Mouse (Mus musculus): ENCODE measurements around the gene Fam69b. TPM values are rescaled to one million over a fixed set of nuclear protein-coding genes. Genes with fewer than 3 reads are reported as not detected.

Fam69b gene
- total RNA-seq, 1 experiment = 24.6 TPM

- TF ChIP-seq ZNF384 (IDR thresholded peaks at IDR 0.05; ENCODE audit: low read depth, low read length) = no peak
- TF ChIP-seq CHD2 (IDR thresholded peaks at IDR 0.05; ENCODE audit: low read depth, low read length) = no peak
- H3K27ac ChIP-seq (ENCODE audit: insufficient read depth, low read depth, low read length, poor library complexity, severe bottlenecking) = no peak overlapping the region
- no peak for DNase-seq (ENCODE audit: low read depth, low spot score)
- H3K4me3 ChIP-seq (ENCODE audit: insufficient read depth in 1 of 2, low read depth in 1 of 2, low read length in 2 of 2, poor library complexity in 1 of 2, severe bottlenecking in 1 of 2) = no peak overlapping the region
- in situ Hi-C loops (cut with MboI; ENCODE audit: low sequenced_read_pairs in 2 of 2, unreplicated experiment in 2 of 2) = no loop called here
- H3K9ac ChIP-seq (ENCODE audit: insufficient read depth, low read depth, low read length, poor library complexity, severe bottlenecking) = no peak overlapping the region
- H3K4me1 ChIP-seq (ENCODE audit: control insufficient read depth in 2 of 2, insufficient read depth in 2 of 2, low read length in 2 of 2, poor library complexity in 1 of 2) = peaks cover 0 to 25% of the 10 kb centered on the region in 2 experiments; a peak in 2 of 4 replicates
- peaks cover 25% of the 10 kb centered on the region for H3K36me3 ChIP-seq (ENCODE audit: control insufficient read depth, insufficient read depth, low read length, poor library complexity, severe bottlenecking)
- no peaks in the 10 kb centered on the region for H3K9me3 ChIP-seq (ENCODE audit: control insufficient read depth, insufficient read depth, low read depth, low read length)
Measured at GRCm38 (mm10) chr2:26597810-26598209, 30.4 kb upstream of the Fam69b start.

- Histone ChIP-seq H3K9ac (ENCODE audit: insufficient read depth, low read depth, low read length, poor library complexity, severe bottlenecking) (no peak overlapping the region), H3K4me1 (ENCODE audit: control insufficient read depth in 2 of 2, insufficient read depth in 2 of 2, low read length in 2 of 2, poor library complexity in 1 of 2) (peaks cover 0 to 27% of the 10 kb centered on the region in 2 experiments; a peak in 2 of 4 replicates), H3K4me3 (ENCODE audit: insufficient read depth in 1 of 2, low read depth in 1 of 2, low read length in 2 of 2, poor library complexity in 1 of 2, severe bottlenecking in 1 of 2) (no peak overlapping the region), H3K36me3 (ENCODE audit: control insufficient read depth, insufficient read depth, low read length, poor library complexity, severe bottlenecking) (peaks cover 19% of the 10 kb centered on the region), H3K9me3 (ENCODE audit: control insufficient read depth, insufficient read depth, low read depth, low read length) (no peaks in the 10 kb centered on the region), H3K27ac (ENCODE audit: insufficient read depth, low read depth, low read length, poor library complexity, severe bottlenecking) (no peak overlapping the region)
- TF ChIP-seq CHD2 (IDR thresholded peaks at IDR 0.05; ENCODE audit: low read depth, low read length) (no peak), HCFC1 (IDR thresholded peaks at IDR 0.05; ENCODE audit: borderline replicate concordance, insufficient read depth, low read length) (no peak), ZNF384 (IDR thresholded peaks at IDR 0.05; ENCODE audit: low read depth, low read length) (no peak), MAFK (IDR thresholded peaks at IDR 0.05; ENCODE audit: insufficient read depth, low read depth, low read length) (no peak), ZC3H11A (IDR thresholded peaks at IDR 0.05; ENCODE audit: borderline replicate concordance, low read depth, low read length) (no peak)
- DNase-seq (ENCODE audit: low read depth, low spot score) = no peak
- in situ Hi-C loops (cut with MboI; ENCODE audit: low sequenced_read_pairs in 2 of 2, unreplicated experiment in 2 of 2) = no loop called here
Measured at GRCm38 (mm10) chr2:26598462-26598861, 29.8 kb upstream of the Fam69b start.

- Histone ChIP-seq H3K9me3 (ENCODE audit: control insufficient read depth, insufficient read depth, low read depth, low read length) (no peaks in the 10 kb centered on the region), H3K4me3 (ENCODE audit: insufficient read depth in 1 of 2, low read depth in 1 of 2, low read length in 2 of 2, poor library complexity in 1 of 2, severe bottlenecking in 1 of 2) (no peak overlapping the region), H3K36me3 (ENCODE audit: control insufficient read depth, insufficient read depth, low read length, poor library complexity, severe bottlenecking) (peaks cover 9% of the 10 kb centered on the region), H3K27ac (ENCODE audit: insufficient read depth, low read depth, low read length, poor library complexity, severe bottlenecking) (no peak overlapping the region), H3K4me1 (ENCODE audit: control insufficient read depth in 2 of 2, insufficient read depth in 2 of 2, low read length in 2 of 2, poor library complexity in 1 of 2) (peaks cover 2 to 25% of the 10 kb centered on the region in 2 experiments; a peak in 2 of 4 replicates), H3K9ac (ENCODE audit: insufficient read depth, low read depth, low read length, poor library complexity, severe bottlenecking) (no peak overlapping the region)
- in situ Hi-C loops (cut with MboI; ENCODE audit: low sequenced_read_pairs in 2 of 2, unreplicated experiment in 2 of 2) = no loop called here
- no peak for TF ChIP-seq ZNF384 (IDR thresholded peaks at IDR 0.05; ENCODE audit: low read depth, low read length)
- no peak for DNase-seq (ENCODE audit: low read depth, low spot score)
Measured at GRCm38 (mm10) chr2:26599965-26600364, 28.3 kb upstream of the Fam69b start.

DNA sequence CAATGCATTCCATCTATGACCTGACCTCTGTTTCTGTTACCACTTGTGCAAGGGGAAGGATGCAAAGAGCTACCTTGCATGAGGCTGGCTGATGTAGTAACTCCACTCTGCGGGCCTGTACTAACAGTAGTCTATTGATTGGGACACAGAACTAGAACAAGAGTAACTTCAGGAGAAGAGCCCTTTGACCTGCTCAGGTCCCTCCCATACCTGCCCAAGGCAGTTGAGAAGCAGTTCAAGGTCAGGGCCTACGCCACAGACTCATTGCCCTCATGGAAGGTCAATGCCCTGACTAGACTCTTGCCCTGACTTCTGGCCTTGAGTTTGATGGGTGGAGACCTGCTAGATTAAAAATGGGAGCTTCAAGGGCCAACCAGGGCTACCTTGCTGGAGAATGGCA lies 27.6 kb upstream of the Fam69b start:
- in situ Hi-C loops (cut with MboI; ENCODE audit: low sequenced_read_pairs in 2 of 2, unreplicated experiment in 2 of 2) = no loop called here

DNA sequence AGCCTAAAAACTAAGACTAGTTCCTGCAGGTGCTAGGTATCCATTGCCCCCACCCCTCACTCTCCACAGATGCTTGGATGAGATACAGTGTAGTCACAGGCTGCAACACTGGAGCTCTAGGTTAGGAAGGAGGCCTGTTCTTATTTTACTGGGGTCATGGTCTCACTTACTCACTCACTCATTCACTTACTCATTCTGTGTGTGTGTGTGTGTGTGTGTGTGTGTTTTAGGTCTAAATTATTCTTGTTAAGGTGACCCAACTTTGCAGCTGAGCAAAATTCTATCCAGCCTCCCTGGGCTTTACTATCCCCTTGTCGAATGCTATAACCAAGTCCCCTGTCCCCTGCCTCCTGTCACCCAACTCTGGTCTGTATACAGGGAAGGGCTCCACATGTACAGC lies 26.7 kb upstream of the Fam69b start:
- in situ Hi-C loops (cut with MboI; ENCODE audit: low sequenced_read_pairs in 2 of 2, unreplicated experiment in 2 of 2) = no loop called here

More for the DNA sequence above, 27.6 kb upstream of the Fam69b start:
- H3K36me3 ChIP-seq (ENCODE audit: control insufficient read depth, insufficient read depth, low read length, poor library complexity, severe bottlenecking) = peaks cover 6% of the 10 kb centered on the region
- peaks cover 2 to 26% of the 10 kb centered on the region in 2 experiments; a peak in 2 of 4 replicates for H3K4me1 ChIP-seq (ENCODE audit: control insufficient read depth in 2 of 2, insufficient read depth in 2 of 2, low read length in 2 of 2, poor library complexity in 1 of 2)
- H3K27ac ChIP-seq (ENCODE audit: insufficient read depth, low read depth, low read length, poor library complexity, severe bottlenecking) = no peak overlapping the region
- H3K9ac ChIP-seq (ENCODE audit: insufficient read depth, low read depth, low read length, poor library complexity, severe bottlenecking) = no peak overlapping the region
- H3K9me3 ChIP-seq (ENCODE audit: control insufficient read depth, insufficient read depth, low read depth, low read length) = no peaks in the 10 kb centered on the region
- no peak overlapping the region for H3K4me3 ChIP-seq (ENCODE audit: insufficient read depth in 1 of 2, low read depth in 1 of 2, low read length in 2 of 2, poor library complexity in 1 of 2, severe bottlenecking in 1 of 2)
- TF ChIP-seq CHD2 (IDR thresholded peaks at IDR 0.05; ENCODE audit: low read depth, low read length) (no peak), ZC3H11A (IDR thresholded peaks at IDR 0.05; ENCODE audit: borderline replicate concordance, low read depth, low read length) (no peak), HCFC1 (IDR thresholded peaks at IDR 0.05; ENCODE audit: borderline replicate concordance, insufficient read depth, low read length) (no peak), MAFK (IDR thresholded peaks at IDR 0.05; ENCODE audit: insufficient read depth, low read depth, low read length) (no peak), ZNF384 (IDR thresholded peaks at IDR 0.05; ENCODE audit: low read depth, low read length) (no peak)
- no peak for DNase-seq (ENCODE audit: low read depth, low spot score)

More for the DNA sequence above, 26.7 kb upstream of the Fam69b start:
- Histone ChIP-seq H3K36me3 (ENCODE audit: control insufficient read depth, insufficient read depth, low read length, poor library complexity, severe bottlenecking) (peaks cover 4% of the 10 kb centered on the region; the same call in 1 of the 2 replicates), H3K4me1 (ENCODE audit: control insufficient read depth in 2 of 2, insufficient read depth in 2 of 2, low read length in 2 of 2, poor library complexity in 1 of 2) (peaks cover 2 to 27% of the 10 kb centered on the region in 2 experiments; a peak in 2 of 4 replicates), H3K9ac (ENCODE audit: insufficient read depth, low read depth, low read length, poor library complexity, severe bottlenecking) (no peak overlapping the region), H3K4me3 (ENCODE audit: insufficient read depth in 1 of 2, low read depth in 1 of 2, low read length in 2 of 2, poor library complexity in 1 of 2, severe bottlenecking in 1 of 2) (no peak overlapping the region), H3K9me3 (ENCODE audit: control insufficient read depth, insufficient read depth, low read depth, low read length) (no peaks in the 10 kb centered on the region), H3K27ac (ENCODE audit: insufficient read depth, low read depth, low read length, poor library complexity, severe bottlenecking) (no peak overlapping the region)
- TF ChIP-seq HCFC1 (IDR thresholded peaks at IDR 0.05; ENCODE audit: borderline replicate concordance, insufficient read depth, low read length) (no peak), ZNF384 (IDR thresholded peaks at IDR 0.05; ENCODE audit: low read depth, low read length) (no peak)
- DNase-seq (ENCODE audit: low read depth, low spot score) = no peak
